Mouse (Mus musculus) cortical plate, adult 2 months (tissue): Measurements from ENCODE around the gene Pigw.

Experiments used
- CTCF ChIP-seq: fragments of 200-500 bp; IDR thresholded peaks from 2 replicates; pipeline ENCODE4 v1.5.1; 2011; ENCODE audit warnings: mild to moderate bottlenecking, control low read depth, low read length; ENCODE audit not compliant: insufficient read depth; ENCODE audit errors: extremely low read depth
- POLR2A ChIP-seq: fragments of 200-500 bp; IDR thresholded peaks from 2 replicates; pipeline ENCODE4 v1.6.1; 2011; ENCODE audit warnings: mild to moderate bottlenecking, low read length, control low read depth; ENCODE audit not compliant: insufficient read depth; ENCODE audit errors: extremely low read depth

DNA sequence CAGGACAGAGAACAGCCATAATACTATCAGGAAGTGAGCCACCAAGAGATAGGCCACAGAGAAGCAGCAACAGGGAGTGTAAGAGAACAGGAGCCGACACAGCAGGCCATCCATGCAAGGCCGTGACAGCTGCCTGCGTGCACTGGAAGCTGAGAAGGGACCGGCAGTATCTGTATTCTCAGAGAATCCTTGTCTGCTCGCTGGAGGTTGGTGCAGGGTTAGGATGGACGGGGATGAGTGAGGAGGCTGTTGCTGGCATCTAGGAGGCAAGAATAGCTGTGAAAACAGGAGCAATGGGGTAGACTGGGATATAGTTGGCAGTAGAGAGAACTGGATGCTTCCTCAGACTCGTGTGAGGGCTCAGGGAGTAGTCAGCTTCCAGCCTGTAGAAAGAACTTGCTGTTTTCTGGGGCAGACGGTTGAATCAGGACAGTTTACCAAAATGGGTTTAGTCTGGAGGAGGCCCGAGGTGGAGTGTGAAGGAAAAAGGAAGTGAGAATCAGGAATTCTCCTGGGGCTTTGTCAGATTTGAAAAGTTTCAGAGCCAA, 24.6 kb upstream of the Pigw start:
- TF ChIP-seq POLR2A: no peak
- TF ChIP-seq CTCF: no peak
